Mouse (Mus musculus) thymus, postnatal 4 days (tissue): Measurements from ENCODE around the gene Gm7792.
"Not testable (repeated sequence)": the region's sequence is repeated elsewhere in the genome, so short reads cannot be mapped to it uniquely, and the experiment has no call there.

Experiments used
- DNase-seq: peaks from one replicate; pipeline ENCODE4 v3.0.0; 2021

Gm7792 gene

DNA sequence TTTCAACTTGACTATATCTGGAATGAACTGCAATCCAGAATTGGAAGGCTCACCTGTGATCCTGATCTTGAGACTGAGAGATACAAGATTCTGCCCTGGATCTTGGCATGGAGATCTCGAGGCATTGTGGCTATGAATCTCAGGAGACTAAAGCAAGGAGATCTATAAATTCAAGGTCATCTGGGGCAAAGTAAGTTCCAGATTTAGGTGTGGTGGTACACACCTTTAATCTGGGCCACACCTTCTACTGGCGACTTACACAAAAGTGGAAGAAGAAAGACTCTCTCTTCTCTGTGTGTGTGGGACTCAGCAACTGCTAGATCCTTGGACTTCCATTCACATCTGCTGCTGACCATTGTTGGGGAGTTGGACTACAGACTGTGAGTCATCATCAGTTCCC, at the start of gene Gm7792:
Gene Gm7792 (plus strand): TSS at position 301 of the 400 bp plus-strand sequence.
- DNase-seq, result not testable (repeated sequence)
